Mouse (Mus musculus): ENCODE results near the gene Bnipl. TPM values are rescaled to one million over a fixed set of nuclear protein-coding genes. Genes with fewer than 3 reads are reported as not detected.

Bnipl gene
- polyA plus RNA-seq (2015; fragmentation: Nextera tagmentation; extraction: Ambion mirVana), result not detected in 2 replicates

GRCm38 (mm10) chr3:95250783-95251424, at the start of gene Bnipl:
Bnipl (minus strand) TSS chr3:95251193.

GRCm38 (mm10) chr3:95281216-95282126, 30.5 kb upstream of the Bnipl start, which contains the start of the genes Mindy1 and Prune1:
Mindy1 (plus strand) TSS chr3:95281345.
Prune1 (minus strand) TSS chr3:95282076.

GRCm38 (mm10) chr3:95241498-95241897, 9.5 kb downstream of the Bnipl start, which contains the start of gene Gm128:
Gm128 (minus strand) TSS chr3:95241598.

GRCm38 (mm10) chr3:95231298-95232221, 19.4 kb downstream of the Bnipl start, which contains the start of gene Mllt11:
Mllt11 (minus strand) TSS chr3:95232171.

GRCm38 (mm10) chr3:95228148-95228893, 22.7 kb downstream of the Bnipl start, which contains the start of gene Cdc42se1:
Cdc42se1 (plus strand) TSS chr3:95228732.

GRCm38 (mm10) chr3:95217255-95218134, 33.5 kb downstream of the Bnipl start, which contains the start of gene Gabpb2:
Gabpb2 (minus strand) TSS chr3:95217916.

Other genes starting within 250 kb of the Bnipl start
- 10.9 and 19.5 TPM in 2 replicates for gene Zfp687, start 235.7 kb downstream of the Bnipl start, polyA plus RNA-seq (2015; fragmentation: Nextera tagmentation; extraction: Ambion mirVana)
- gene Psmd4, start 208.6 kb downstream of the Bnipl start, polyA plus RNA-seq (2015; fragmentation: Nextera tagmentation; extraction: Ambion mirVana), result 213 and 271 TPM in 2 replicates
- 15.8 and 23.0 TPM in 2 replicates for gene Pip5k1a, start 144.3 kb downstream of the Bnipl start, polyA plus RNA-seq (2015; fragmentation: Nextera tagmentation; extraction: Ambion mirVana)
- gene Vps72, start 140.2 kb downstream of the Bnipl start, polyA plus RNA-seq (2015; fragmentation: Nextera tagmentation; extraction: Ambion mirVana), result 76.7 and 105 TPM in 2 replicates
- gene Tmod4, start 126.7 kb downstream of the Bnipl start, polyA plus RNA-seq (2015; fragmentation: Nextera tagmentation; extraction: Ambion mirVana), result 0.25 and 0.83 TPM in 2 replicates
- gene Scnm1, start 117.2 kb downstream of the Bnipl start, polyA plus RNA-seq (2015; fragmentation: Nextera tagmentation; extraction: Ambion mirVana), result 51.9 and 69.5 TPM in 2 replicates
- 15.2 and 15.3 TPM in 2 replicates for gene Lysmd1, start 117.1 kb downstream of the Bnipl start, polyA plus RNA-seq (2015; fragmentation: Nextera tagmentation; extraction: Ambion mirVana)
- 5.8 and 6.8 TPM in 2 replicates for gene Tnfaip8l2, start 108.8 kb downstream of the Bnipl start, polyA plus RNA-seq (2015; fragmentation: Nextera tagmentation; extraction: Ambion mirVana)
- gene Sema6c, start 90.7 kb downstream of the Bnipl start, polyA plus RNA-seq (2015; fragmentation: Nextera tagmentation; extraction: Ambion mirVana), result 4.7 and 6.3 TPM in 2 replicates
- 2.8 and 3.5 TPM in 2 replicates for gene Gabpb2, start 33.3 kb downstream of the Bnipl start, polyA plus RNA-seq (2015; fragmentation: Nextera tagmentation; extraction: Ambion mirVana)
- gene Cdc42se1, start 22.5 kb downstream of the Bnipl start, polyA plus RNA-seq (2015; fragmentation: Nextera tagmentation; extraction: Ambion mirVana), result 57.9 and 95.8 TPM in 2 replicates
- gene Mllt11, start 19.0 kb downstream of the Bnipl start, polyA plus RNA-seq (2015; fragmentation: Nextera tagmentation; extraction: Ambion mirVana), result 18.0 and 49.5 TPM in 2 replicates
- 0.20 and 0.50 TPM in 2 replicates for gene Gm128, start 9.6 kb downstream of the Bnipl start, polyA plus RNA-seq (2015; fragmentation: Nextera tagmentation; extraction: Ambion mirVana)
- 66.6 and 126 TPM in 2 replicates for gene Mindy1, start 30.2 kb upstream of the Bnipl start, polyA plus RNA-seq (2015; fragmentation: Nextera tagmentation; extraction: Ambion mirVana)
- 16.3 and 23.8 TPM in 2 replicates for gene Prune1, start 30.9 kb upstream of the Bnipl start, polyA plus RNA-seq (2015; fragmentation: Nextera tagmentation; extraction: Ambion mirVana)
- gene Anxa9, start 56.0 kb upstream of the Bnipl start, polyA plus RNA-seq (2015; fragmentation: Nextera tagmentation; extraction: Ambion mirVana), result 1.3 and 1.6 TPM in 2 replicates
- gene Cers2, start 63.6 kb upstream of the Bnipl start, polyA plus RNA-seq (2015; fragmentation: Nextera tagmentation; extraction: Ambion mirVana), result 109 and 186 TPM in 2 replicates
- gene Setdb1, start 106.0 kb upstream of the Bnipl start, polyA plus RNA-seq (2015; fragmentation: Nextera tagmentation; extraction: Ambion mirVana), result 12.2 and 16.5 TPM in 2 replicates
- not detected in 2 replicates for gene 4930558C23Rik, start 151.6 kb upstream of the Bnipl start, polyA plus RNA-seq (2015; fragmentation: Nextera tagmentation; extraction: Ambion mirVana)
- 15.7 and 19.9 TPM in 2 replicates for gene Arnt, start 183.2 kb upstream of the Bnipl start, polyA plus RNA-seq (2015; fragmentation: Nextera tagmentation; extraction: Ambion mirVana)
- 22.2 and 44.4 TPM in 2 replicates for gene Ctsk, start 248.1 kb upstream of the Bnipl start, polyA plus RNA-seq (2015; fragmentation: Nextera tagmentation; extraction: Ambion mirVana)

Measured in adrenal gland, postnatal 0 days (tissue).